Mouse (Mus musculus) spleen, adult 2 months (tissue): ENCODE measurements around the gene Cd300lg.

ENCODE experiments used
- CTCF ChIP-seq: fragments of 200-500 bp; IDR thresholded peaks from 2 replicates; pipeline ENCODE4 v1.5.1; 2011; ENCODE audit warnings: mild to moderate bottlenecking, inconsistent platforms; ENCODE audit not compliant: insufficient read depth, insufficient read length, insufficient replicate concordance; ENCODE audit errors: extremely low read depth
- POLR2A ChIP-seq: fragments of 200-500 bp; IDR thresholded peaks from 2 replicates; pipeline ENCODE4 v1.6.1; 2011; ENCODE audit warnings: low read depth, low read length, inconsistent platforms

GRCm38 (mm10) chr11:102016136-102016535 lies 25.2 kb upstream of the Cd300lg start:
- TF ChIP-seq POLR2A (no peak), CTCF (no peak)
